Mouse (Mus musculus) forebrain, embryonic 14.5 days (tissue): ENCODE measurements at regions not wholly inside any gene's neighbourhood (a gene's known extent, or its start where the extent isn't known, plus 50 kb on each side); places are given as distances from the start of the nearest gene placed in this dataset.

Experiments
- ATAC-seq: fragments of 200-750 bp; cut with Nextera tagmentation; 2 replicates; pipeline ENCODE4 v1.8.0; 2017; ENCODE audit warnings: mild to moderate bottlenecking, moderate library complexity
- DNase-seq: peaks from one replicate; pipeline ENCODE4 v3.0.0-alpha.2; 2015; ENCODE audit warnings: low spot score
- H3K27ac ChIP-seq: fragments of 300-500 bp; sonication (generic); 2 replicates; pipeline ENCODE4 v1.5.1; 2014; ENCODE audit warnings: low read depth, mild to moderate bottlenecking, control low read depth, low read length, moderate library complexity
- H3K27me3 ChIP-seq: fragments of 300-500 bp; sonication (generic); replicated peaks from 2 replicates; pipeline ENCODE4 v1.6.1; 2014; ENCODE audit warnings: low read length, control low read depth, mixed read lengths; ENCODE audit not compliant: control insufficient read depth, insufficient read depth
- H3K36me3 ChIP-seq: fragments of 300-500 bp; sonication (generic); 2 replicates; pipeline ENCODE4 v1.6.1; 2014; ENCODE audit warnings: low read length, control low read depth; ENCODE audit not compliant: control insufficient read depth, insufficient read depth
- H3K4me1 ChIP-seq: fragments of 300-500 bp; sonication (generic); 2 replicates; pipeline ENCODE4 v1.6.1; 2014; ENCODE audit warnings: antibody characterized with exemption, low read length, control low read depth; ENCODE audit not compliant: control insufficient read depth, insufficient read depth
- H3K4me2 ChIP-seq: fragments of 300-500 bp; sonication (generic); 2 replicates; pipeline ENCODE4 v1.6.1; 2014; ENCODE audit warnings: mild to moderate bottlenecking, control low read depth, low read length
- H3K4me3 ChIP-seq: fragments of 300-500 bp; sonication (generic); 2 replicates; pipeline ENCODE4 v1.5.1; 2014; ENCODE audit warnings: low read depth, low read length, control low read depth
- H3K9ac ChIP-seq: fragments of 300-500 bp; sonication (generic); 2 replicates; pipeline ENCODE4 v1.6.1; 2014; ENCODE audit warnings: mild to moderate bottlenecking, low read length, control low read depth, moderate library complexity
- H3K9me3 ChIP-seq: fragments of 300-500 bp; sonication (generic); replicated peaks from 2 replicates; pipeline ENCODE4 v1.6.1; 2016; ENCODE audit warnings: low read length, control low read depth, mixed read lengths; ENCODE audit not compliant: control insufficient read depth
- WGBS: fragments of 180-500 bp; shearing (Covaris S2); extraction: QIAGEN DNeasy Blood & Tissue Kit; methylation state at CpG from one replicate; pipeline ENCODE4 v1.1.7; 2014; 5-methylcytosine and 5-hydroxymethylcytosine counted together

DNA sequence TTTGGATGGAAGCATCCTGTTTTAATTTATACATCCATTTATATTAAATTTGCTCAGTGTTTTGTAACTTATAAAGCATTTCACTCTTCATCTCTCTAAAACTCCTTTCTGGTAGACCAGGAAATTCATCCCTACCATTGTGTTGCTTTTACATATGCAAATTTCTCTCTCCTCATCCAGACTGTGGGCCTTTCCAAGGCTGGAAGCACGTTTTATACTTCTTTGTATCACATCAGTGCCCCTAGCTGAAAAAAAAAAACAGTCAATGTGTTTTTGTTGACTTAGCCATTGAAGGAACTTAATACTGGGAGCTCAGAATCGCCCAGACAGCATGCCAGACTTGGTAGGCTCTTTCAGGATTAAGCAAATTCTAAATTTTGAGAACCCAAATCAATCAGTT, 174.9 kb upstream of the Gm6793 start:
- 2% methylated on average over 2 of the region's 2 CpGs for WGBS
- peak; percentile 33 for DNase-seq

GRCm38 (mm10) chr8:112170184-112170583, 155.3 kb upstream of the Gm6793 start:
- Histone ChIP-seq H3K9ac (no peak overlapping the region), H3K4me2 (no peak overlapping the region), H3K36me3 (no peaks in the 10 kb centered on the region), H3K9me3 (0 out of 2 replicates have a peak, but pooled peaks cover 6% of the 10 kb centered on the region), H3K4me3 (no peak overlapping the region), H3K27ac (no peak overlapping the region), H3K4me1 (no peaks in the 10 kb centered on the region), H3K27me3 (no peaks in the 10 kb centered on the region)
- ATAC-seq (no peak), DNase-seq (no peak)
- 100% methylated on average over 1 of the region's 1 CpGs for WGBS

More for the DNA sequence above, 174.9 kb upstream of the Gm6793 start:
- H3K4me3 ChIP-seq: no peak overlapping the region
- peaks cover 3% of the 10 kb centered on the region; the same call in 1 of the 2 replicates for H3K4me1 ChIP-seq
- H3K9ac ChIP-seq: no peak overlapping the region
- no peaks in the 10 kb centered on the region for H3K36me3 ChIP-seq
- no peak for ATAC-seq
- no peak overlapping the region for H3K27ac ChIP-seq
- H3K27me3 ChIP-seq: no peaks in the 10 kb centered on the region
- H3K4me2 ChIP-seq: no peak overlapping the region
- H3K9me3 ChIP-seq: 0 out of 2 replicates have a peak, but pooled peaks cover 2% of the 10 kb centered on the region

GRCm38 (mm10) chr8:112156656-112157055, 141.8 kb upstream of the Gm6793 start:
- H3K36me3 ChIP-seq: no peaks in the 10 kb centered on the region
- 23% methylated on average over 7 of the region's 7 CpGs for WGBS
- no peaks in the 10 kb centered on the region for H3K27me3 ChIP-seq
- H3K4me1 ChIP-seq: 0 out of 2 replicates have a peak, but pooled peaks cover 4% of the 10 kb centered on the region
- no peaks in the 10 kb centered on the region for H3K9me3 ChIP-seq
- H3K4me2 ChIP-seq: no peak overlapping the region
- no peak overlapping the region for H3K9ac ChIP-seq
- ATAC-seq (no peak), DNase-seq (peak; percentile 14)
- no peak overlapping the region for H3K4me3 ChIP-seq
- no peak overlapping the region for H3K27ac ChIP-seq

- no peaks in the 10 kb centered on the region for H3K27me3 ChIP-seq
- 0 out of 2 replicates have a peak overlapping the region, but pooled peaks have one; percentile 6 for H3K27ac ChIP-seq
- H3K4me3 ChIP-seq: no peak overlapping the region
- H3K4me1 ChIP-seq: no peaks in the 10 kb centered on the region; the same call in 1 of the 2 replicates
- 14% methylated on average over 5 of the region's 5 CpGs for WGBS
- H3K9me3 ChIP-seq: no peaks in the 10 kb centered on the region
- no peaks in the 10 kb centered on the region for H3K36me3 ChIP-seq
- DNase-seq: peak; percentile 68
- H3K9ac ChIP-seq: no peak overlapping the region
- peak; percentile 57; the same call in 1 of the 2 replicates for ATAC-seq
- H3K4me2 ChIP-seq: no peak overlapping the region
Measured at GRCm38 (mm10) chr8:112138924-112139323, 124.1 kb upstream of the Gm6793 start.

GRCm38 (mm10) chr8:112130196-112130595, 115.4 kb upstream of the Gm6793 start:
- DNase-seq (no peak), ATAC-seq (no peak)
- no peak overlapping the region for H3K4me3 ChIP-seq
- peaks cover 2% of the 10 kb centered on the region; the same call in 1 of the 2 replicates for H3K9me3 ChIP-seq
- WGBS: 86% methylated on average over 2 of the region's 2 CpGs
- no peaks in the 10 kb centered on the region for H3K36me3 ChIP-seq
- H3K4me2 ChIP-seq: no peak overlapping the region
- no peak overlapping the region for H3K9ac ChIP-seq
- no peaks in the 10 kb centered on the region for H3K4me1 ChIP-seq
- no peak overlapping the region for H3K27ac ChIP-seq
- H3K27me3 ChIP-seq: no peaks in the 10 kb centered on the region

GRCm38 (mm10) chr8:112128833-112129518, 114.1 kb upstream of the Gm6793 start:
- Histone ChIP-seq H3K27ac (no peak overlapping the region), H3K9me3 (peaks cover 2% of the 10 kb centered on the region; the same call in 1 of the 2 replicates), H3K4me3 (no peak overlapping the region), H3K27me3 (no peaks in the 10 kb centered on the region), H3K4me2 (no peak overlapping the region), H3K36me3 (no peaks in the 10 kb centered on the region), H3K9ac (no peak overlapping the region), H3K4me1 (no peaks in the 10 kb centered on the region)
- ATAC-seq (no peak), DNase-seq (peak; percentile 68)
- 54% methylated on average over 14 of the region's 14 CpGs for WGBS

DNA sequence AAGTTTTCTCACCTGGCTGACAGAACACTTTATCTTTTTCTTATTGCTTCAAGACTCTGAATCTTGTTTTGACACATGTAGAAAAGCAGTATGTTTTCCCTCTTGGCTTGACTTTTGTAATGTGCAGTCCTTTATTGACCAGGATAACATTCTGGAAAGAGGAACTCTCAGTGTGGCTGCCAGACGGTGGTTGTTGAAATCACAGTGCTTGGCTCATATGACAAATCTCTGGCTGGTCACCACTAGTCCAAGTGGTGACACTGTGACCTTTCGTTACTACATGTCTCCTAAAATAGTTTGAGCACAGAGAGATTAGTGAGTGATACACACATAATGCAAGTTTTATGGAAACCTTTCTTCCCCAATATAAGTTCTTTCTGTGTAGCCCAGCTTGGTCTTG, 97.1 kb upstream of the Gm6793 start:
- 87% methylated on average over 2 of the region's 2 CpGs for WGBS
- H3K4me3 ChIP-seq: no peak overlapping the region
- H3K9ac ChIP-seq: no peak overlapping the region
- H3K36me3 ChIP-seq: no peaks in the 10 kb centered on the region
- H3K27ac ChIP-seq: no peak overlapping the region
- H3K9me3 ChIP-seq: no peaks in the 10 kb centered on the region
- ATAC-seq (no peak), DNase-seq (no peak)
- no peak overlapping the region for H3K4me2 ChIP-seq
- no peaks in the 10 kb centered on the region for H3K27me3 ChIP-seq
- H3K4me1 ChIP-seq: no peaks in the 10 kb centered on the region

DNA sequence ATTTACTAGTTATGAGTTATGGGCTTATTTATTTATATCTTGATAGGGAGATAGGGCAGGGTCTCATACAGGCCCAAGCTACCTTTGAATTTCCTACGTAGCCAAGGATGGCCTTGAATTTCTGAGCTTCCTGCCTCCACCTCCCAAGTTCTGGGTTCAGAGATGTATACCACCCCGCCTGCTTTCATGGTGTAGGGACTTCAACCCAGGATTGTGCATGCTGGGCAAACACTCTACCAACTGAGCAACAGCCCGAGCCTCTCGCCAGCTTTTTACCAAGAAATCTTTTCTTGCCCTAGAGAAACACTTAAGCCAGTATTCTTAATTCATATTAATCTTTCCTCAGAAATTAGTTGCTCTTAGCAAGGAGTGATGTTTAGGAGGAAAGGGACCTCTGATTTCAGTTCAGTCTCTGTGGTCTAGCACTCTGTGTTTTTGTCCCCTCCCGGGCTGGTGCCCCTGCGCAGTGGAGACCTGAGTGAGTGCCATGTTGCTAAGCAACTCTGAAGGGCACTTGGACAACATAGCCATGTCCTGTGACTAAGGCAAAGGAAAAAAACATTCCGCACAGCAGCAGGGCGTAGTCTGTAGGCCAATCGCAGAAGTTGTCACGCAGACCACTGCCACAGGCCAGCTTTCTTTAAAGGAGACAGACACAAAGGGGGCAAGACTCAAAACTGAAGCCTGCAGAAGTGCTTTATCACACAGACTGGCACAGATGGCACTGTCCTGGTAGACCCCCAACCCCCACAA, 83.2 kb upstream of the Gm6793 start:
- ATAC-seq: peak; percentile 88
- WGBS: 72% methylated on average over 10 of the region's 10 CpGs
- DNase-seq: peak; percentile 82

GRCm38 (mm10) chr8:112094881-112095280, 80.0 kb upstream of the Gm6793 start:
- DNase-seq (no peak), ATAC-seq (no peak)
- 83% methylated on average over 2 of the region's 2 CpGs for WGBS
- Histone ChIP-seq H3K9ac (no peak overlapping the region), H3K4me3 (no peak overlapping the region), H3K27ac (no peak overlapping the region), H3K4me2 (no peak overlapping the region), H3K4me1 (0 out of 2 replicates have a peak, but pooled peaks cover 3% of the 10 kb centered on the region), H3K27me3 (no peaks in the 10 kb centered on the region), H3K9me3 (no peaks in the 10 kb centered on the region), H3K36me3 (no peaks in the 10 kb centered on the region)

More for the DNA sequence above, 83.2 kb upstream of the Gm6793 start:
- H3K27me3 ChIP-seq: no peaks in the 10 kb centered on the region
- no peak overlapping the region for H3K9ac ChIP-seq
- H3K9me3 ChIP-seq: no peaks in the 10 kb centered on the region
- H3K4me3 ChIP-seq: no peak overlapping the region
- no peak overlapping the region for H3K4me2 ChIP-seq
- no peaks in the 10 kb centered on the region for H3K36me3 ChIP-seq
- H3K4me1 ChIP-seq: 0 out of 2 replicates have a peak, but pooled peaks cover 3% of the 10 kb centered on the region
- H3K27ac ChIP-seq: no peak overlapping the region; the same call in 1 of the 2 replicates
